Mouse (Mus musculus) kidney, adult 9 months (tissue): Measurements from ENCODE around the gene Myadm.

ENCODE experiments used
- DNase-seq: peaks from one replicate; pipeline ENCODE4 v3.0.0; 2022

The Myadm gene

GRCm38 (mm10) chr7:3327961-3328360 is 39.1 kb downstream of the Myadm start:
- no peak for DNase-seq

GRCm38 (mm10) chr7:3329776-3330546 is 41.1 kb downstream of the Myadm start:
- DNase-seq = peak; percentile 71

GRCm38 (mm10) chr7:3331171-3331570 is 42.3 kb downstream of the Myadm start:
- DNase-seq = no peak

- DNase-seq = peak; percentile 39
These were observed 42.8 kb downstream of the Myadm start for GRCm38 (mm10) chr7:3331581-3332223.

GRCm38 (mm10) chr7:3332224-3332615 is 43.3 kb downstream of the Myadm start:
- no peak for DNase-seq

GRCm38 (mm10) chr7:3332619-3333521 is 44.0 kb downstream of the Myadm start, which contains the start of gene Cacng7:
Gene Cacng7, plus strand, starts transcription at chr7:3332955.
- no peak for DNase-seq

- DNase-seq = no peak
These were observed 44.7 kb downstream of the Myadm start for GRCm38 (mm10) chr7:3333542-3333941.

- no peak for DNase-seq
These were observed 47.5 kb downstream of the Myadm start for GRCm38 (mm10) chr7:3336412-3336811.

GRCm38 (mm10) chr7:3338286-3338935 is 49.5 kb downstream of the Myadm start:
- no peak for DNase-seq

- no peak for DNase-seq
These were observed 50.1 kb downstream of the Myadm start for GRCm38 (mm10) chr7:3339010-3339409.

GRCm38 (mm10) chr7:3343861-3344260 is 55.0 kb downstream of the Myadm start:
- no peak for DNase-seq

- no peak for DNase-seq
These were observed 56.4 kb downstream of the Myadm start for GRCm38 (mm10) chr7:3345301-3345700.

GRCm38 (mm10) chr7:3347366-3348287 is 58.7 kb downstream of the Myadm start:
- DNase-seq = no peak

- no peak for DNase-seq
These were observed 59.4 kb downstream of the Myadm start for GRCm38 (mm10) chr7:3348326-3348725.

GRCm38 (mm10) chr7:3349775-3350174 is 60.9 kb downstream of the Myadm start:
- DNase-seq = no peak
